Mouse (Mus musculus) layer of hippocampus, adult 11-12 months (tissue): ENCODE measurements around the gene Krtap26-1.

ENCODE experiments used
- DNase-seq: peaks from one replicate; pipeline ENCODE4 v3.0.0; 2022; ENCODE audit warnings: low spot score

The Krtap26-1 gene

GRCm38 (mm10) chr16:88647358-88647846 lies at the start of gene Krtap26-1:
Gene Krtap26-1 (minus strand): TSS chr16:88647796.
- no peak for DNase-seq

GRCm38 (mm10) chr16:88696256-88696655 lies 48.7 kb upstream of the Krtap26-1 start:
- no peak for DNase-seq

DNA sequence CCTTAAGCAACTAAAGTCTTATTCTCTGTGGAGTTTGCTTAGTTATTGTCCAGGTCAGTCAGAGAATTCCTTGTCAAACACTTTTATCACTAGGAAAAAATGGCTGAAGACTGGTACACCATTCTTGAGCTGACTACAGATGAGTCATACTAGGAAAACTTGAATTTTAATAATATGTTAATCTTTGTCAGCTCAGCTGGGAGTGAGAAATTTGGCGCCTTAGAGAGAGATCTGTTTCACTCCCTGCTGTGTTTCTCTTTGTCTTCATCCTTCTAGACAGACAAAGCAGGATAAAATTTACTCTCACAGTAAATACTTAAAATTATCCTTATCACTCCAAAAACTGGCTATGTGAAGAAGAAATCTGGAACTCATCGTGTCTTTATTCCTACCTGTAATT lies 33.7 kb upstream of the Krtap26-1 start:
- no peak for DNase-seq

GRCm38 (mm10) chr16:88679099-88679498 lies 31.5 kb upstream of the Krtap26-1 start:
- no peak for DNase-seq

DNA sequence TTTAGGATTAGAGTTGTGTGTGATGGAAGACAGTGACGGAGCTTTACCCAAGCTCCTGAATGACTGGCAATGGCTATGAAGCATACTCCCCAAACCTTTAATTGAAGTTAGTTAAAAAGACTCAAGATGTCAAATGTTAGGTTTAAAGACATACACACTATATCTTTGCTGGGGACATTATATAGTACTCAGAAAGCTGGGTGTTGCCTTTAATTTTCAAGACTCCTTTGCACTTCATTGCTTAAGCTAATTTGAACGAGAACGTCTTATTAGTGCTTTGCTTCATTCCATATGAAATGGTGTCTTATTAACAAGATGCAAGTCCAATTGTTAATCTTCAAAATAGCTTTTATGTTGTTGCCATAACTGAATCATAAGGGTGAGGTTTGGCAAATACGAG lies 24.0 kb upstream of the Krtap26-1 start, which contains the start of gene Krtap27-1:
Gene Krtap27-1 (minus strand): TSS at position 101 of the 400 bp plus-strand sequence.
- DNase-seq: no peak

- no peak for DNase-seq
Observed at GRCm38 (mm10) chr16:88657426-88657825, 9.8 kb upstream of the Krtap26-1 start.

DNA sequence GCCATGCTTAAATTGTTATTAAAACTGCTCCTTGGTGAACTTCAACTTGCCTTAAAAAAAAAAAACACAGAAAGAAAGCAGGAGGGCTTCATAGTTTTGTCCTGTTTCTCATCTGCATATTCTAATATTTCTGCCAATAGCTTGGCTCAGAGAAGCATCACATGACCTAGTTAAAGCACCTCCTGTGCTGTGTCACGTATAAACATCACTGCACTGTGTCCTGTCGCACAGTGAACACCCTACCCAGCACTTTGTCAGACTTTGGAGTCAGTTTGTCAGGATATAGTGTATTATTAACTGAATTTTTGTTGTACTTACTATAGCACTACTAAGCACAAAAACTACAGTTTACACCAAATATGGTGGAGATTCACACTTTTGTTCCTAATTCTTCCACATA lies 4.4 kb upstream of the Krtap26-1 start:
- DNase-seq: no peak

- no peak for DNase-seq
Observed at GRCm38 (mm10) chr16:88651082-88651481, 3.5 kb upstream of the Krtap26-1 start.

DNA sequence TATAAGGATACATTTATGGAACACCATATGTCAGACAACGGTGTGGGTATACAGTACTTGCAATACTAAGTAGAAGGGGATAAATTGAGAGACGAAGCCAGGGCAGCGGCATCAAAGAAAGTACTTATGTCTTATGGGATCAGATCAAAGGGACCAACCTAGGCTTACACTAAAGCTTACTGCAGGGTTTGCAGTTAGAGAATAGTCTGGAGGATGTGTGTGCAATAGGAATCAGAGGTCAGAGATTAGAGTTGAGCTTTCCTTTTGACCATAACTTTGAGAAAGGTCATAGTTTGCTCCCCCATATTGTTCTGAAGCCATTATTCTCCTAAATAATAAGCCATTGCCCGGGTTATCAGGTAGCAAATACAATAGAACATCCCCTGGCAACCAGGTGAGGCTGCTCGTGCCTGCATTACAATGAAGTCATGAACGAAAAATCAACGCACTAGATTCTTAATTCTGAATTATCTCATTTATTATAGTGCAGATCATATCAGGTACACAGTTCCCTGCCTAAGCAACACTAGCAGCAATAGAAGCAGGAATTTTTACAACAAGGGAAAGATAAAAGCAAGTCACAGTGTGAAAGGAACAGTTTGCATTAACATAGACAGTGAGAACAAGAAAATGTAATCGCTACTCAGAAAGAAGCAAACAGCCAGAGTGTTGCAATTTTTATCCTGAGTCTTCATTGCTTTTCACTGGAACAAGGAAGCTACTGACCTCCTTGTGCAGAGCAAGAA lies 1.1 kb downstream of the Krtap26-1 start:
- DNase-seq: no peak

- DNase-seq: no peak
Observed at GRCm38 (mm10) chr16:88640053-88640452, 7.5 kb downstream of the Krtap26-1 start.

DNA sequence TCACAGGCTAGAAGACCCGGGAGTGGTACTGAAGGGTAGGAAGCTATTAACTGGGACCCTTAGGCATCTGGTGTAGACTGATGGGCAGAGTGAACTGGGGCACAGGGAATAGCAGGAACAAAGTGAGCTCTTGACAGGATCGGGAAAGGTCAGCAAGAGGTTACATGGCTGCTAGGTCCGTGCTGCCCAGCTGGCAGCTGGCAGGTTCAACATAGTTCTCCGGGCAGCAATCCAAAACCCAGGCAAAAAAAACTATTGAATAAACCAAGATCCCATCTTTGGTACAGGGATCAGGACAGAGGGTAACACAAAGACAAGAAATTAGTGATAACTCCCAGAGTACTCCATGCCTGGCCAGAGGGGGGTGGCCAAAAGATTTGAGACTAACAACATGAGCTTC lies 12.5 kb downstream of the Krtap26-1 start:
- DNase-seq: no peak

DNA sequence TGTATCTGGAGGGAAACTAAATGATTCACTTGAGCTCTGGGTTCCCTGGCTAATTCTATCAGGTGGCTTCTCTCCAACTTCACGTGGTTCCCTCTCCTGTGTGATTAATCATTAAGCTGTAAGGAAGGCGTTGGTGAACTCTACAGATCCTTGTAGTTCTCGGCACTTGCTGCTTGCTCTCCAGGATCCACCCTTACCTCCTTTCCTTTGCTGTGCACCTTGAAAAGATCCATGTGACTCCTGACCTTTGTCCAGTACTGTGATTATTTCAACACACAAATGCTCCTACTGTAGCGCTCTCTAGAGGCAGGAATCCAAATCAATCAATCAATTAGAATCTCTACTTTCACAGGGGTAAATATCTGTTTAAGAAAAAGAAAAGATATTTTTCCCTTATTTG lies 16.1 kb downstream of the Krtap26-1 start:
- no peak for DNase-seq

GRCm38 (mm10) chr16:88627566-88627965 lies 20.0 kb downstream of the Krtap26-1 start, which contains the start of gene 2310079G19Rik:
Gene 2310079G19Rik (minus strand): TSS chr16:88627666.
- no peak for DNase-seq

DNA sequence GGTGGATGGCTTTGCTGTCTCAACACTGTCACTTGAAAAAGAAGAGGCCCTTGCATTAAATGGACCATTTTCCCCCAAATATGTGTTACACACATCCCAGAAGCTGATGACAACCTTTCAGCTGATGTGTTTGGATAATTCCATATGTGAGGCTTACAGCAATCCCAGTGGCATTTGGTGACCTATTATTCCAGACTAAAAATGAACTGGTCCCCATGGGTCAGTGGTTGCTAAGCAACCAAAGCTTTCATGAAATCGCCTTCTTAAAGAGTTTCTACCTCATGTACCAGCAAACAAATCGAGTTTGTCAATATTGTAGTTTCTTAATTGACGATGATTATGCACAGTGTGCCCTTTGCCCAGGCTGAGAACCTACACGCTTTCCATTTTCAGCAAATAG lies 34.9 kb downstream of the Krtap26-1 start:
- DNase-seq: no peak

DNA sequence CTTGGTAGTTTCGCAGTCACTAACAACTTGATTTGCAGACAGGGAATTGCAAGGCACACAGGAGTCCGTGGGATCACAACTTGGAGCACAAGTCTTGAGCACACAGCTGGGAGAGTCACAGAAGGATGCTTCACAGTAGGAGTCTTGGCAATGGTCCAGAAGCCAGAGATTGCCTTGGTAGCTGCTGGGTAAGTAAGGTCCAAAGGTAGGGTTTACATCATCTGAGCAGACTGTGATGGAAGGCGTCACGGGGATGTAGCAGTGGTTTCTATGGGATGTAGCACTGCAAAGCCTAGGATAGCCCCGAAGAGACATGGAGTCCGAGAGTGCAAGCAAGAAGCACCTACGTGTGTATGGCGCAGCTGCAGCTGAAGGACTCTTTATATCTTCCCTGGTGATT lies 35.7 kb downstream of the Krtap26-1 start, which contains the start of gene Krtap24-1:
Gene Krtap24-1 (minus strand): TSS at position 358 of the 400 bp plus-strand sequence.
- DNase-seq: no peak

GRCm38 (mm10) chr16:88604570-88604969 lies 43.0 kb downstream of the Krtap26-1 start:
- DNase-seq: no peak

DNA sequence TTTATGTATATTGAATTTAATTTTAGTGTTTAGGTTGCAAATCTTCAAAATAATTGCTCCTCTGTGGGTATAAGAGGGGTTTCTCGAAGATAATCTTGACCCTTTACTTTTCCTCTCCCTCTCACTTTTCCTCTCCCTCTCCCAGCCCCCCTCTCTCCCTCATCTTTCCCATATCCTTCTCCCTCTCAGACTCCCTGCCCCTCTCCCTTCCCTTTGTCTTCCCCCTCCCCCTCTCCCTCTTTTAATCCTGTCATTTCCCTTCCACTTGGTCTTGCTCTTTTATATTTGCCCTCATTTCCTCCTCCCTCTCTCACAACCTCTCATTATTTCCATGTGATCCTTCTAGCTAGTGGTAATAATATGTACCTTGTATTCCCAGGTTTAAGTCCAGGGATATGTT lies 45.1 kb downstream of the Krtap26-1 start:
- no peak for DNase-seq

- no peak for DNase-seq
Observed at GRCm38 (mm10) chr16:88600303-88600702, 47.3 kb downstream of the Krtap26-1 start.

DNA sequence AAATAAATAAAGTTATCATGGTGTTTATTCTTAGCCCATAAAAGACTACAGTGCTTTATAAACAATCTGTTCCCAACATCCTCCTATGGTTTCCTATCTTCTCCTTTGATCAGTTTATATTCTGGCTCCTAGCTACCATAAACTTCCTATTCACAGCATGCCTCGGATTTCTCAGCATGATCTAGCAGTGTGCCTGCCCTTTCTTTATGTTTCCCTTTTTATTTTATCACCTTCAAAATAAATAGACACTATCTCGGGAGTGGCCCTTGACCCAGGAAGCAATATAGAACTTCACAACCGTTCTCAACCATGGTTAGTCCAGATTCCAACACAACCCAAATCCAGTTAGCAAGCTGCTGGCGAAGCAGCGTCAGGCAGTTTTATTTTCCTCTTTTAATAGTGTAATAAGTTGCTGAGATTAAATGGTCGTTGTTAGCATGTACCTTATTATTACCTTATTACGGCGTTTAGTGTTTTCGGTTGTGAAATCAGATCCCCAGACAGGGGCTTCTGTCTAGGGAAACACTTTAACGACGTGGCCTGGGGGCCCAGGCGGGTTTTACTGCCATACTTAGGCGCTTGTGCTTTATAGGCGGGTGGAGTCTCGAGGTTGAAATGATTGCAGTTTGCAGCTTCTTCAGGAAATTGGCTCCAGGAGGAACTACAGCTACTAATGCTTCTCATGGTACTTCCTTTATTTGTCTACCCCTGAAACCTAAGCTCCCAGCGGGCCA lies 47.9 kb downstream of the Krtap26-1 start:
- DNase-seq: no peak
